Mouse (Mus musculus) brain, embryonic 14.5 days (tissue): Measurements from ENCODE around the gene Vmn2r1.
A peak's percentile ranks its signal among the peaks of the same experiment; 100 is the strongest.

ENCODE experiments used
- CTCF ChIP-seq: fragments of 200-500 bp; IDR thresholded peaks from 2 replicates; pipeline ENCODE4 v1.5.1; 2012; ENCODE audit warnings: inconsistent platforms, mild to moderate bottlenecking, moderate library complexity, borderline replicate concordance; ENCODE audit not compliant: insufficient read depth, insufficient read length; ENCODE audit errors: extremely low read depth
- POLR2A ChIP-seq: fragments of 200-500 bp; IDR thresholded peaks from 2 replicates; pipeline ENCODE4 v1.6.1; 2012; ENCODE audit warnings: mild to moderate bottlenecking, inconsistent platforms, borderline replicate concordance; ENCODE audit not compliant: poor library complexity, insufficient read depth, insufficient read length, severe bottlenecking; ENCODE audit errors: extremely low read depth

DNA sequence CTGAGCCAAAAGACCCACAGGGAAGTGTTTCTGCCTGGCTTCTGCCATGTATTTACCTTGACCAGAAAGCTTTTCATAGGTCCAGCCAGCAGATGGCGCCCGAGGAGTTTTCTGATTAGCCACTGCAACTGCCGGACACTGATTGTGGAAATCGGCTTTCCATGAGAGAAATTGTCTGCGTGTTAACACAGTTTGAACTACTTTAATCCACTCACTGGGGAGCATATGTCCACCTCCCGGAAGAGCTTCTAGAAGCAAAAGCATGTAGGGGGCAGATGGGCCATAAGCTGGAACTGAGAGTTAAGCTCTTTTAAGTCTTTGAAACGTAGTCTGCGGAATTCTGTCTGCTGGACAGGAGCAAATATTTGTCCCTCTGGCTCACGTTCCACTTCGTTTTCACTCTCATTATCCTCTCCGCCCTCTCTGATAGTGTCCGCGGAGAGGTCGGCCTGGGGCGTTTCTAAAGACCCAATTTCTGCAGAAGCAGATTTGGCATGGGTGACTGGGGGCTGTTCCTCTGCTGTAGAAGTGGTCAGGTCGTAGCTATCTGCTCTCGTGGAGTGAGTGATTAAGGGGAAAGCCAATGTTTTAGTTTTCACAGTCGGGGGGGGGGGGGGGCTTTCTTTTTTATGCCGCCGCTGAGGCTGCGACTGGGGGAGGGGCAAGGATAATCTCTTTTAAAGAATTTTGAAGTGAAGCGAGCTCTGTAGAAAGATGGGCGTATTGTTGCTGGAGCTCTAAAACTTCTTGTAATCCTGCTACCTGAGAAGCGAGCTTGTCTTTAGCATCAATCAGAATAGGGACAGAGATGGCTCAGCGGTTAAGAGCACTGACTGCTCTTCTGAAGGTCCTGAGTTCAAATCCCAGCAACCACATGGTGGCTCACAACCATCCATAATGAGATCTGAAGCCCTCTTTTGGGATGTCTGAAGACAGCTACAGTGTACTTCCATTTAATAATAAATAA is 41.2 kb upstream of the Vmn2r1 start:
- peak; percentile 86 for TF ChIP-seq CTCF
- no peak for TF ChIP-seq POLR2A
